Mouse (Mus musculus) heart, postnatal 0 days (tissue): ENCODE data around the gene Rpl9-ps1. TPM values are rescaled to one million over a fixed set of nuclear protein-coding genes. Genes with fewer than 3 reads are reported as not detected.

Source experiments
- ATAC-seq: fragments of 200-750 bp; cut with Nextera tagmentation; 2 replicates; pipeline ENCODE4 v1.8.0; 2017; ENCODE audit warnings: low read depth, moderate number of reproducible peaks, moderate library complexity; ENCODE audit not compliant: insufficient read depth
- DNase-seq: peaks from one replicate; pipeline ENCODE4 v3.0.0-alpha.2; 2016; ENCODE audit warnings: low spot score
- H3K27ac ChIP-seq: fragments of 300-500 bp; sonication (generic); 2 replicates; pipeline ENCODE4 v1.5.1; 2014; ENCODE audit warnings: low read depth, mild to moderate bottlenecking
- H3K27me3 ChIP-seq: fragments of 300-500 bp; sonication (generic); 2 replicates; pipeline ENCODE4 v1.6.1; 2014; ENCODE audit warnings: low read length, mixed read lengths; ENCODE audit not compliant: control insufficient read depth, insufficient read depth
- H3K36me3 ChIP-seq: fragments of 300-500 bp; sonication (generic); replicated peaks from 2 replicates; pipeline ENCODE4 v1.6.1; 2014; ENCODE audit warnings: low read length, mixed read lengths; ENCODE audit not compliant: control insufficient read depth, insufficient read depth
- H3K4me1 ChIP-seq: fragments of 300-500 bp; sonication (generic); 2 replicates; pipeline ENCODE4 v1.6.1; 2014; ENCODE audit warnings: antibody characterized with exemption; ENCODE audit not compliant: control insufficient read depth, insufficient read depth
- H3K4me2 ChIP-seq: fragments of 300-500 bp; sonication (generic); 2 replicates; pipeline ENCODE4 v1.6.1; 2014; ENCODE audit warnings: low read depth, mild to moderate bottlenecking, low read length, moderate library complexity
- H3K4me3 ChIP-seq: fragments of 300-500 bp; sonication (generic); 2 replicates; pipeline ENCODE4 v1.5.1; 2014; ENCODE audit warnings: low read depth, low read length
- H3K9ac ChIP-seq: fragments of 300-500 bp; sonication (generic); replicated peaks from 2 replicates; pipeline ENCODE4 v1.6.1; 2014; ENCODE audit warnings: low read depth, low read length, mixed read lengths
- H3K9me3 ChIP-seq: fragments of 300-500 bp; sonication (generic); replicated peaks from 2 replicates; pipeline ENCODE4 v1.6.1; 2016; ENCODE audit warnings: low read length; ENCODE audit not compliant: control insufficient read depth
- CTCF ChIP-seq: IDR thresholded peaks from 2 replicates; pipeline ENCODE4 v1.5.1; 2016; ENCODE audit warnings: antibody characterized with exemption, control low read depth, low read depth
- EP300 ChIP-seq: IDR thresholded peaks from 2 replicates; pipeline ENCODE4 v1.6.1; 2016; ENCODE audit warnings: antibody characterized with exemption, low read depth
- WGBS: fragments of 180-500 bp; shearing (Covaris S2); extraction: QIAGEN DNeasy Blood & Tissue Kit; methylation state at CpG from one replicate; pipeline ENCODE4 v1.1.7; 2014; 5-methylcytosine and 5-hydroxymethylcytosine counted together
- polyA plus RNA-seq: library from polyadenylated mRNA; unstranded; fragments of >200 nt; fragmentation: Nextera tagmentation; extraction: Ambion mirVana; gene quantifications from 2 replicates; pipeline ENCODE4 v1.2.1, GENCODE M21; 2015
- total RNA-seq: library from RNA; depleted of rRNA; stranded (reverse); fragments of >200 nt; gene quantifications from 2 replicates; pipeline ENCODE4 v1.2.3, GENCODE M21; 2014; ENCODE audit warnings: low replicate concordance

Gene Rpl9-ps1
- total and polyA plus RNA-seq, 2 experiments from 2014 or later: not detected

DNA sequence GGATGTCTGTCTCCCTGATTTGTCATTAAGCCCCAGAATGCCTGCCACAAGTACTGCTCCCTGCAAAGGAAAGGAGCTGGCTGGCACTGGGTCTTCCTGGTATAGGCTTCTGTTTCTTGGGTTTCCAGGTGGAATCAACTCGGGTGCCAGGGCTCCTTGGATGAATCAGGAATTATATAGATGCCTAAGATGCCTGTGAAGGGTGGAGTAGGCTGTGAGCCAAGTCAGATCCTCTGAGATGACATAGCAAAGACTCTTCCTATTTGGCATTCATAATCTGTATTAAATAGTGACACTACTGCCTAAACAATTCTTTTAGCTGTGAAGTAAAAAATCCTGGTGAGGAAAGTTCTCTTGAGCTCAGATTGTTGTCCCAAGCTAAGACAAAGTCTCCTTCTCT lies 39.0 kb downstream of the Rpl9-ps1 start:
- ATAC-seq (no peak), DNase-seq (no peak)
- 15% methylated on average over 1 of the region's 1 CpGs for WGBS
- no peak for TF ChIP-seq CTCF
- no peaks in the 10 kb centered on the region for H3K4me1 ChIP-seq
- no peaks in the 10 kb centered on the region for H3K36me3 ChIP-seq
- H3K9ac ChIP-seq: no peak overlapping the region
- H3K27me3 ChIP-seq: no peaks in the 10 kb centered on the region
- no peak overlapping the region for H3K4me2 ChIP-seq
- H3K9me3 ChIP-seq: no peaks in the 10 kb centered on the region
- H3K4me3 ChIP-seq: no peak overlapping the region
- no peak overlapping the region for H3K27ac ChIP-seq

- Histone ChIP-seq H3K27me3 (no peaks in the 10 kb centered on the region), H3K4me2 (no peak overlapping the region), H3K4me1 (no peaks in the 10 kb centered on the region), H3K27ac (no peak overlapping the region), H3K36me3 (no peaks in the 10 kb centered on the region), H3K4me3 (no peak overlapping the region), H3K9me3 (no peaks in the 10 kb centered on the region), H3K9ac (no peak overlapping the region)
- TF ChIP-seq CTCF: no peak
- TF ChIP-seq EP300: no peak
- ATAC-seq (no peak), DNase-seq (no peak)
- WGBS: 86% methylated on average over 3 of the region's 3 CpGs
Measured at GRCm38 (mm10) chr11:83605535-83605934, 39.9 kb downstream of the Rpl9-ps1 start.

- Histone ChIP-seq H3K4me3 (no peak overlapping the region), H3K9me3 (no peaks in the 10 kb centered on the region), H3K27me3 (no peaks in the 10 kb centered on the region), H3K27ac (no peak overlapping the region), H3K36me3 (no peaks in the 10 kb centered on the region), H3K4me2 (no peak overlapping the region), H3K4me1 (no peaks in the 10 kb centered on the region), H3K9ac (no peak overlapping the region)
- ATAC-seq: no peak
- DNase-seq: no peak
- WGBS: 80% methylated on average over 4 of the region's 4 CpGs
- no peak for TF ChIP-seq EP300
- no peak for TF ChIP-seq CTCF
Measured at GRCm38 (mm10) chr11:83604698-83605097, 40.7 kb downstream of the Rpl9-ps1 start.

GRCm38 (mm10) chr11:83603399-83603798 lies 42.0 kb downstream of the Rpl9-ps1 start:
- H3K36me3 ChIP-seq: no peaks in the 10 kb centered on the region
- WGBS: 87% methylated on average over 3 of the region's 3 CpGs
- no peak overlapping the region for H3K4me2 ChIP-seq
- no peaks in the 10 kb centered on the region for H3K9me3 ChIP-seq
- ATAC-seq (no peak), DNase-seq (no peak)
- H3K27ac ChIP-seq: no peak overlapping the region
- H3K9ac ChIP-seq: no peak overlapping the region
- no peaks in the 10 kb centered on the region for H3K27me3 ChIP-seq
- no peak overlapping the region for H3K4me3 ChIP-seq
- TF ChIP-seq EP300: no peak
- no peaks in the 10 kb centered on the region for H3K4me1 ChIP-seq

DNA sequence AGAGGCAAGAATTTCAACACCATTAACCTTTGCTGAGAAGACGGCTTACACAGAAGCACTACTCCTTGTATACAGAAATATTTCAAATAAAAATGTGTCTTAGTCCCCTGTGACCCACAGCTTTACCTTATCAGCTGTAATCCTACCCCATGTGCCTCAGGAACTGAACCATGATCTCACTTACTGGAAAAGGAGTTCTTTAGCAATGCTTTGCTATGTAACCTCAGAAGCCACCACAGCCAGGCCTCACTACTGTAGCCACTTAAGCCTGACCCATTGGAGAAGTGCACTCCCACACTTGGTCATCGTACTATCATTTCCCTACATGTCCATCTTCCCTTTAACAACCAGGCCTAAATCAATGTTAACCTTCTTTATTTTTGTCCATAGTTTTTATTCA lies 44.8 kb downstream of the Rpl9-ps1 start:
- H3K4me2 ChIP-seq: no peak overlapping the region
- DNase-seq (no peak), ATAC-seq (no peak)
- H3K27ac ChIP-seq: no peak overlapping the region
- H3K9me3 ChIP-seq: no peaks in the 10 kb centered on the region
- no peaks in the 10 kb centered on the region for H3K4me1 ChIP-seq
- no peaks in the 10 kb centered on the region for H3K36me3 ChIP-seq
- no peak overlapping the region for H3K9ac ChIP-seq
- TF ChIP-seq EP300: no peak
- WGBS: 69% methylated on average over 2 of the region's 2 CpGs
- no peak overlapping the region for H3K4me3 ChIP-seq
- H3K27me3 ChIP-seq: no peaks in the 10 kb centered on the region

DNA sequence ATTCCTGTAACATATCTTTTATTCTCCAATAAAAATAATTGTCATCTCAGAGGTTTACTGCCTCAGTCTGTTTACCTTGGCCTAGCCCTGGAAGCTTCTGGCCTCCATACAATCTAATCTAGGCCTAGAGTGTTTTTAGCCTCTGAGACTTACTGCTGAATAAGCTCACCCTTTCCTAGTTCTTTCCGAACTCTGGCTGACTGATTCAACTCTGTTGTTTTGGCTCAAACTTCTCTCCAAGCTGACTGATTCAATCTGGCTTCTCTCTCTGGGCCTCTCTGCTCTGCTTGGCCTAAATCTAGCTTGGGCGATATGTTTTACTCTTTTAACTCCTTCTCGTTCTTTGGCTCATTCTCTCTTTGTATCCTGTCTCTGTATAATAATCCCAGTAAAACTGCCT lies 46.4 kb downstream of the Rpl9-ps1 start:
- no peak overlapping the region for H3K4me3 ChIP-seq
- no peaks in the 10 kb centered on the region for H3K27me3 ChIP-seq
- H3K36me3 ChIP-seq: no peaks in the 10 kb centered on the region
- no peak for ATAC-seq
- H3K4me2 ChIP-seq: no peak overlapping the region
- H3K9me3 ChIP-seq: no peaks in the 10 kb centered on the region
- DNase-seq: no peak
- no peak overlapping the region for H3K9ac ChIP-seq
- no peak overlapping the region for H3K27ac ChIP-seq
- no peaks in the 10 kb centered on the region for H3K4me1 ChIP-seq
- no peak for TF ChIP-seq CTCF
- TF ChIP-seq EP300: no peak
- WGBS: 65% methylated on average over 3 of the region's 3 CpGs
